Mouse (Mus musculus) stomach, embryonic 15.5 days (tissue): ENCODE data around the gene Il11. TPM values are rescaled to one million over a fixed set of nuclear protein-coding genes. Genes with fewer than 3 reads are reported as not detected.
A peak's percentile ranks its signal among the peaks of the same experiment; 100 is the strongest.
"Not testable (repeated sequence)": the region's sequence is repeated elsewhere in the genome, so short reads cannot be mapped to it uniquely, and the experiment has no call there.

Experiments
- ATAC-seq: fragments of 200-750 bp; cut with Nextera tagmentation; 2 replicates; pipeline ENCODE4 v1.8.0; 2017; ENCODE audit warnings: low read depth, moderate number of reproducible peaks, moderate TSS enrichment; ENCODE audit not compliant: insufficient read depth, low FRiP score
- H3K27ac ChIP-seq: fragments of 300-500 bp; sonication (generic); 2 replicates; pipeline ENCODE4 v1.5.1; 2015; ENCODE audit warnings: mild to moderate bottlenecking, inconsistent platforms
- H3K27me3 ChIP-seq: fragments of 300-500 bp; sonication (generic); replicated peaks from 2 replicates; pipeline ENCODE4 v1.6.1; 2015; ENCODE audit warnings: inconsistent platforms
- H3K36me3 ChIP-seq: fragments of 300-500 bp; sonication (generic); 2 replicates; pipeline ENCODE4 v1.6.1; 2015; ENCODE audit warnings: inconsistent platforms
- H3K4me1 ChIP-seq: fragments of 300-500 bp; sonication (generic); 2 replicates; pipeline ENCODE4 v1.6.1; 2015; ENCODE audit warnings: inconsistent platforms
- H3K4me2 ChIP-seq: fragments of 300-500 bp; sonication (generic); 2 replicates; pipeline ENCODE4 v1.6.1; 2015; ENCODE audit warnings: mild to moderate bottlenecking, inconsistent platforms
- H3K4me3 ChIP-seq: fragments of 300-500 bp; sonication (generic); replicated peaks from 2 replicates; pipeline ENCODE4 v1.5.1; 2015; ENCODE audit warnings: inconsistent platforms
- H3K9ac ChIP-seq: fragments of 300-500 bp; sonication (generic); 2 replicates; pipeline ENCODE4 v1.6.1; 2015; ENCODE audit warnings: inconsistent platforms
- H3K9me3 ChIP-seq: fragments of 300-500 bp; sonication (generic); 2 replicates; pipeline ENCODE4 v1.6.1; 2016; ENCODE audit warnings: inconsistent platforms
- WGBS: fragments of 180-500 bp; shearing (Covaris S2); methylation state at CpG from one replicate; pipeline ENCODE4 v1.1.7; 2015; 5-methylcytosine and 5-hydroxymethylcytosine counted together
- polyA plus RNA-seq: library from polyadenylated mRNA; unstranded; fragments of >200 nt; fragmentation: Nextera tagmentation; extraction: Ambion mirVana; gene quantifications from 2 replicates; pipeline ENCODE4 v1.2.1, GENCODE M21; 2015

Il11 gene
- polyA plus RNA-seq: 0.13 and 0.22 TPM in 2 replicates

- Histone ChIP-seq H3K4me2 (no peak within 1 kb of the TSS), H3K27me3 (peaks cover 20% of the 10 kb centered on the region), H3K27ac (no peak within 1 kb of the TSS), H3K9ac (no peak within 1 kb of the TSS), H3K4me3 (no peak within 1 kb of the TSS), H3K9me3 (no peaks in the 10 kb centered on the region), H3K4me1 (peaks cover 13% of the 10 kb centered on the region; the same call in 1 of the 2 replicates), H3K36me3 (0 out of 2 replicates have a peak, but pooled peaks cover 3% of the 10 kb centered on the region)
- no peak for ATAC-seq
- WGBS: 80% methylated on average over 2 of the region's 2 CpGs
These were observed at the start of gene Il11, which contains the start of gene Tmem190 for GRCm38 (mm10) chr7:4782759-4783158. Gene Il11 (minus strand): TSS chr7:4782859. Gene Tmem190 (plus strand): TSS chr7:4782937.

- 8% methylated on average over 12 of the region's 12 CpGs for WGBS
- no peaks in the 10 kb centered on the region for H3K4me1 ChIP-seq
- no peaks in the 10 kb centered on the region for H3K9me3 ChIP-seq
- no peak overlapping the region for H3K27ac ChIP-seq
- peaks cover 17% of the 10 kb centered on the region for H3K27me3 ChIP-seq
- H3K9ac ChIP-seq: no peak overlapping the region
- no peak overlapping the region for H3K4me2 ChIP-seq
- H3K36me3 ChIP-seq: no peaks in the 10 kb centered on the region
- ATAC-seq: no peak
- H3K4me3 ChIP-seq: no peak overlapping the region
These were observed 47.8 kb upstream of the Il11 start for GRCm38 (mm10) chr7:4830476-4830875.

- Histone ChIP-seq H3K36me3 (no peaks in the 10 kb centered on the region), H3K27ac (no peak overlapping the region), H3K4me1 (no peaks in the 10 kb centered on the region), H3K4me3 (no peak overlapping the region), H3K9ac (no peak overlapping the region), H3K9me3 (no peaks in the 10 kb centered on the region), H3K27me3 (no peaks in the 10 kb centered on the region), H3K4me2 (no peak overlapping the region)
- peak; percentile 16; the same call in 1 of the 2 replicates for ATAC-seq
- 40% methylated on average over 4 of the region's 4 CpGs for WGBS
These were observed 42.7 kb upstream of the Il11 start for GRCm38 (mm10) chr7:4825365-4825764.

DNA sequence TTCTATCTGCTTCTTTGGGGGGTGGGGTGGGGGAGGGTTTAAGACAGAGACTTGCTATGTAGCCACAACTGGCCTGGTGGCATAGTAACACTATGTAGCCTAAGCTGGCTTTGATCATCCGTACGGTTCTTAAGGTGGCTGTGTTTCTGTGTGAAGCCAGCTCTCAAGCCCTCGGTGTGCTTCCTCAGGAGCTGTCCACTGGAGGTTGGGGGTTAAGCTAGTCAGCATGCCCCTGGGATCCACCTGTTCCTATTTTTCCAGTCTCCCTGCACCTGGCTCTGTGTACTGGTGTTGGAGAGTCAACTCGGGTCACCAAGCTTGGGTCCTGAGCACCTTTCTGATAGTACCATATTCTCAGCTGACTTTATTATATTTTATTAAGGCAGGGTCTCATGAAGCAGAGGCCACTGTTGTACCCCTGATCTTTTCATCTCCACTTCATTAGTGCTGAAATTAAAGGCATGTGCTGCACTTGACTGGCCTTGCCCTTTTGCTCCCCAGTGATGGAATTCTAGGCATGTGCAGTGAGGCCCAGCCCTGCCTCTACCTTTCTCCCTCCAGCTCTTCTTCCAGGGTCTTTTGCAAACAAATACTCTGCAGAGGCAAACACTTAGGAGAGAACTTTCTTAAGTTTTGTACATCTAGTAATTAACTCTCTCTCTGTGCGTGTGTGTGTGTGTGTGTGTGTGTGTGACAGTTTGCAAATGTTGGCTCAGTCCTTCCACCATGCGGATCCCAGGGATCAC is 39.7 kb upstream of the Il11 start:
- WGBS: 50% methylated on average over 6 of the region's 6 CpGs
- Histone ChIP-seq H3K9me3 (no peaks in the 10 kb centered on the region), H3K36me3 (no peaks in the 10 kb centered on the region), H3K27me3 (no peaks in the 10 kb centered on the region), H3K4me3 (no peak overlapping the region), H3K4me2 (no peak overlapping the region), H3K4me1 (no peaks in the 10 kb centered on the region), H3K27ac (no peak overlapping the region), H3K9ac (no peak overlapping the region)
- ATAC-seq: no peak

DNA sequence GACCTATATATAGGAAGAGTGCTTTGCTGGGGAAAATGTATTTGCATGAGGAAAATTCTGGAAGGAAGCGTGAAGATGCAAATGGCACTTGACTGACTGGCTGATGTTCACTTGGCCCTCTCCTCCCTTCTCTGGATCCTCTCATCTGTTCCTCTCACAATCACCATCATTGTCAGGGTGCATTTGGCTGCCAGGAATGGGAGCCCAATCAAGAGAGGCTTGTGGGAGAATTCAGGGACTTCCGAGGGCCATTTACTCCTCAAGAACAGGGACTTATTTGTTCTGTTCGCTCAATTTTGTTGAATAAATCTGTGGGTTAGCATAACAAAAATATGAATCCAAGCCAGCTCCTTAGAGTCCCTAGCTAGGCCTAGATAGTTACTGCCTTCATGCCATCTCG is 39.0 kb upstream of the Il11 start:
- Histone ChIP-seq H3K4me3 (no peak overlapping the region), H3K4me1 (no peaks in the 10 kb centered on the region), H3K36me3 (no peaks in the 10 kb centered on the region), H3K9me3 (no peaks in the 10 kb centered on the region), H3K9ac (no peak overlapping the region), H3K4me2 (no peak overlapping the region), H3K27ac (no peak overlapping the region), H3K27me3 (no peaks in the 10 kb centered on the region)
- WGBS: 72% methylated on average over 4 of the region's 4 CpGs
- no peak for ATAC-seq

GRCm38 (mm10) chr7:4820925-4821324 is 38.3 kb upstream of the Il11 start:
- not testable (repeated sequence) for H3K4me2 ChIP-seq, H3K4me3 ChIP-seq, H3K9ac ChIP-seq, ATAC-seq, H3K9me3 ChIP-seq, H3K27me3 ChIP-seq, H3K4me1 ChIP-seq, H3K27ac ChIP-seq, H3K36me3 ChIP-seq
- WGBS: 89% methylated on average over 7 of the region's 7 CpGs

DNA sequence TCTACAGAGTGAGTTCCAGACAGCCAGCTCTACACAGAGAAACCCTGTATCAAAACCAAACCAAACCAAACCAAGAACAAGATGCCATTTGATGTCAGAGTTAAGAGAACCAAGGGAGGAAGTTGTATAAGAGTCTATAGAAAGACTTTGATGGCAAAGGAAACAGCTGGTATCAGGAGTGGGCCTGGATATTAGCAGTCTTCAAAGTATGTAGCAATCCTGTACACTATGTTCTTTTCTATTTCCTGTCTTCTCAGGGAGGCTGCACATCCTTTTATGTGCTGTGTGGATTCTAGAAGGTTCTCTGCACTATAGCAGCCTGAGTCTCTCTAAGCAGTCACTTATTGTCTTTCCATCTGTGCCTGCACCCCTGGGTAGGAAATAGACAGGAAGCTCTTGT is 33.9 kb upstream of the Il11 start:
- Histone ChIP-seq H3K4me1 (peaks cover 6% of the 10 kb centered on the region; the same call in 1 of the 2 replicates), H3K4me2 (no peak overlapping the region), H3K9me3 (no peaks in the 10 kb centered on the region), H3K27me3 (no peaks in the 10 kb centered on the region), H3K4me3 (no peak overlapping the region), H3K36me3 (no peaks in the 10 kb centered on the region), H3K27ac (no peak overlapping the region), H3K9ac (no peak overlapping the region)
- no peak for ATAC-seq

DNA sequence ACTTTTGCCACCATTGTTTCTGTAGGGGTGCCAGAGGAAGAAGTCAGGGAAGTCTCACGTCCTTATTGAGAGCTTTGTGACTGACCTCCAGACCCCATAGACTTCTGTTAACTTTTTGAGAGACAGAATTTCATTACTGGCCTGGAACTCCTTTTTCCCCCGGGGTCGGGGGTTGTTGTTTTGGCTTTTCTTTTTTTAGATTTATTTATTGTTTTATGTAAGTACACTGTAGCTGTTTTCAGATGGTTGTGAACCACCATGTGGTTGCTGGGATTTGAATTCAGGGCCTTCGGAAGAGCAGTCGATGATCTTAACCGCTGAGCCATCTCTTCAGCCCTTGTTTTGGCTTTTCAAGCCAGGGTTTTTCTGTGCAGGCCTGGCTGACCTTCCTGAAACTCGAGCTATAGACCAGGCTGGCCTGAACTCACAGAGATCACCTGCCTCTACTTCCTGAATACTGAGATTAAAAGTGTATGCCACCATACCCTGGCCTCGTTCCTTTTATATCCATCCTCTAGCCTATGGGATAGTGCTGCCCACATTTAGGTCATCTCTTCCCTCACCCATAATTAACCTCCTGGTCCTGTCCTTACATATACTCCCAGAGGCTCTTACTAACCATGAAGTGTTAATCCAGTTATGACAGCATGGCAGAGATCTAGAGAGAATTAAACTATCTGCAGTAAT is 30.6 kb upstream of the Il11 start:
- H3K9ac ChIP-seq: peak overlapping the region; percentile 27; the same call in 1 of the 2 replicates
- no peaks in the 10 kb centered on the region for H3K27me3 ChIP-seq
- peak overlapping the region; percentile 86 for H3K4me3 ChIP-seq
- peak overlapping the region; percentile 64 for H3K4me2 ChIP-seq
- peaks cover 26% of the 10 kb centered on the region for H3K4me1 ChIP-seq
- peak overlapping the region; percentile 90 for H3K27ac ChIP-seq
- 19% methylated on average over 8 of the region's 8 CpGs for WGBS
- H3K36me3 ChIP-seq: peaks cover 10% of the 10 kb centered on the region; the same call in 1 of the 2 replicates
- no peak for ATAC-seq
- H3K9me3 ChIP-seq: no peaks in the 10 kb centered on the region

- H3K9ac ChIP-seq: peak within 1 kb of the TSS; percentile 97
- H3K27me3 ChIP-seq: no peaks in the 10 kb centered on the region
- H3K27ac ChIP-seq: peak within 1 kb of the TSS; percentile 99
- under 1% methylated on average over 62 of the region's 62 CpGs for WGBS
- H3K4me3 ChIP-seq: peak within 1 kb of the TSS; percentile 86
- H3K36me3 ChIP-seq: peaks cover 14% of the 10 kb centered on the region
- H3K4me1 ChIP-seq: peaks cover 26% of the 10 kb centered on the region
- H3K9me3 ChIP-seq: no peaks in the 10 kb centered on the region
- peak within 1 kb of the TSS; percentile 73 for H3K4me2 ChIP-seq
- peak; percentile 99 for ATAC-seq
These were observed 29.8 kb upstream of the Il11 start, which contains the start of gene Ube2s for GRCm38 (mm10) chr7:4812303-4813104. Gene Ube2s (minus strand): TSS chr7:4812590.

DNA sequence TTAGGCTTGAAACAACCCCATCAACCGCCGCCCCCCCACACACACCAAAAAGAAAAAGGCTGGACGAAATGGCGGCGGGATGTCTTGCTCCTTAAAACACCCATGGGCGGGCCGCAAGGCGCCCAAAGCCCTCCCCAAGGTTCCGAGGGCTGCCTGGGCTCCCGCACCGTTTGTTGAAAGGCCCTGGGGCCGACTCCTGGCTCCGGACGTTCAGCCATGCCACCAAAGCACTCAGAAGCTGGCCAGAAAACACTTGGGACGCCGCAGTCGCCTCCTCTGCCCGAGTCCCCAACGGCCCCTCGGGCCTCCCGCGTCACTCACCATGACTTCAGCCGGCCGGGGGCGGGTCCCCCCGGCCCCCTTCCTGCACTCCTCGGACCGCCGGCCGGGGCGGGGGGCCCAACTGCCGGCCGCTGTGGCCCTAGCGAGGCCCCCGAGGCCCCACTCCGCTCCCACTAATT is 29.2 kb upstream of the Il11 start:
- Histone ChIP-seq H3K9me3 (no peaks in the 10 kb centered on the region), H3K27ac (peak overlapping the region; percentile 99), H3K4me2 (peak overlapping the region; percentile 73), H3K9ac (peak overlapping the region; percentile 97), H3K4me3 (peak overlapping the region; percentile 86), H3K36me3 (peaks cover 20% of the 10 kb centered on the region), H3K27me3 (no peaks in the 10 kb centered on the region), H3K4me1 (peaks cover 26% of the 10 kb centered on the region)
- under 1% methylated on average over 29 of the region's 36 CpGs for WGBS
- ATAC-seq: no peak; the same call in 1 of the 2 replicates

- WGBS: 28% methylated on average over 10 of the region's 10 CpGs
- Histone ChIP-seq H3K4me2 (peak overlapping the region; percentile 73), H3K36me3 (peaks cover 25% of the 10 kb centered on the region), H3K4me1 (peaks cover 26% of the 10 kb centered on the region), H3K4me3 (peak overlapping the region; percentile 86), H3K9ac (peak overlapping the region; percentile 97)
- not testable (repeated sequence) for H3K27ac ChIP-seq, H3K9me3 ChIP-seq, ATAC-seq, H3K27me3 ChIP-seq
These were observed 28.5 kb upstream of the Il11 start for GRCm38 (mm10) chr7:4811131-4811530.
